Mouse (Mus musculus) bone marrow, adult 2 months (tissue): Measurements from ENCODE around the gene Irak3.

Experiments used
- CTCF ChIP-seq: fragments of 200-500 bp; IDR thresholded peaks from 2 replicates; pipeline ENCODE4 v1.5.1; 2011; ENCODE audit warnings: low read length, control low read depth; ENCODE audit not compliant: control insufficient read depth, insufficient read depth
- POLR2A ChIP-seq: fragments of 200-500 bp; IDR thresholded peaks from 2 replicates; pipeline ENCODE4 v1.6.1; 2011; ENCODE audit warnings: low read depth, mild to moderate bottlenecking, control low read depth, low read length, borderline replicate concordance; ENCODE audit not compliant: control insufficient read depth

DNA sequence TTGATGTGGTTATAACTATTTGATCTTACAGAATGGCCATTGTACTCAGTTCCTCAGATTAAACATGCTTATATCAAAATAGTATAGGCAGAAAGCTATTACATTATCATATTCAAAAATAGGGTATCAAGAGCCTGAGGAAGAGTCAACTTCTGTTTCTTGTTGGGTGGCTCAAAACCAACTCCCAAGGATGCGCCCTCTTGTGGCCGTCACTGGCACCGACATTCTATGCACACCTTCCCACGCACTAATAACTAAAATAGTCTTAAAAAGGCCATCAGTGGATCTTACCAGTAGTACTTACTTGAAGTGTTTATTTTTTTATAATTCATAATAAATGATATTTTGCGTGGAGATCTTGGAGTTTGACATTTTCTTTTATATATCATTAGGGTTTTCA is 29.8 kb upstream of the Irak3 start:
- TF ChIP-seq CTCF (peak; percentile 88), POLR2A (no peak)
